Mouse (Mus musculus): ENCODE data around the gene Drd3.

GRCm38 (mm10) chr16:43752900-43753299 is 926 bp upstream of the Drd3 start:
- TF ChIP-seq CTCF (IDR thresholded peaks at IDR 0.05; ENCODE audit: low read depth) (peak; percentile 29), EP300 (optimal IDR thresholded peaks at IDR 0.05) (no peak)

Data from stomach, postnatal 0 days (tissue).